Mouse (Mus musculus) cortical plate, adult 2 months (tissue): ENCODE measurements at regions not wholly inside any gene's neighbourhood (a gene's known extent, or its start where the extent isn't known, plus 50 kb on each side); places are given as distances from the start of the nearest gene placed in this dataset.

Source experiments
- CTCF ChIP-seq: fragments of 200-500 bp; IDR thresholded peaks from 2 replicates; pipeline ENCODE4 v1.5.1; 2011; ENCODE audit warnings: mild to moderate bottlenecking, control low read depth, low read length; ENCODE audit not compliant: insufficient read depth; ENCODE audit errors: extremely low read depth
- POLR2A ChIP-seq: fragments of 200-500 bp; IDR thresholded peaks from 2 replicates; pipeline ENCODE4 v1.6.1; 2011; ENCODE audit warnings: mild to moderate bottlenecking, low read length, control low read depth; ENCODE audit not compliant: insufficient read depth; ENCODE audit errors: extremely low read depth

- TF ChIP-seq POLR2A: no peak
- no peak for TF ChIP-seq CTCF
These were observed 222.7 kb upstream of the Egfl6 start for GRCm38 (mm10) chrX:166808207-166808606.
